Mouse (Mus musculus) adrenal gland (tissue): Measurements from ENCODE around the gene Serping1.
"Not testable (repeated sequence)": the region's sequence is repeated elsewhere in the genome, so short reads cannot be mapped to it uniquely, and the experiment has no call there.

Experiments used
- intact Hi-C: fragments of 180-260 bp; cut with DNase I; formaldehyde crosslinking; loops from one replicate; pipeline ENCODE4 v1.15.1; 2025
- long read RNA-seq, 2 experiments: library from polyadenylated mRNA; unstranded; transcript quantifications; one replicate each; pipeline ENCODE4 v2.0.0; 2020; ENCODE audit warnings: borderline replicate concordance in 1 of 2; ENCODE audit not compliant: insufficient replicate concordance in 1 of 2

Serping1 gene
- long read RNA-seq, experiment 1, transcript Serping1-201 (8 exons, 1,768 nt): major isoform, 15 of 176 reads
- long read RNA-seq, experiment 1, partial matches to known transcripts: 156 of 176 reads
- long read RNA-seq, experiment 1, other reads (novel, unspliced or antisense): 5 of 176 reads
- long read RNA-seq, experiment 2, transcript Serping1-201 (8 exons, 1,768 nt): major isoform, 18 of 253 reads
- long read RNA-seq, experiment 2, partial matches to known transcripts: 227 of 253 reads
- long read RNA-seq, experiment 2, other reads (novel, unspliced or antisense): 8 of 253 reads

DNA sequence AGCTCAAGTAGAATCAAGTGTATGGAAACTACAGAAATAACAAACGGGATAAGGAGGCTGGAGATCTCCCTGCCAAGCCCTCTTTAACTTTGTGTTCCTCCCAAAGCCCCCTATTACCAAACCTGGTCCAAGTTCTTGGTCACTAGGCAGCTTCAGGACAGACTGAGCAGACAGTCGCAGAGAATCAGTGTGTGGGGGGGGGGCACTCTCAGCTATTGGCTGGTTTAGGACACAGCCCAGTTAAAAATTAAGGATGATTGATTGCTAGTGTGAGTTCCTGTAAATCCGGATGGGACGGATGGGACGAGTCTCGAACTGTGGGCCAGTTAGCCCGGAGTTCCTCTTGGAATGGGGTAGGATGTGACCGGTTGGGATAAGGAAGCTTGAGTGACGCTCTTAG is at the start of gene Serping1:
TSS of gene Serping1 (minus strand) at position 204 of the 400 bp plus-strand sequence.
- intact Hi-C loops: no loop called here

DNA sequence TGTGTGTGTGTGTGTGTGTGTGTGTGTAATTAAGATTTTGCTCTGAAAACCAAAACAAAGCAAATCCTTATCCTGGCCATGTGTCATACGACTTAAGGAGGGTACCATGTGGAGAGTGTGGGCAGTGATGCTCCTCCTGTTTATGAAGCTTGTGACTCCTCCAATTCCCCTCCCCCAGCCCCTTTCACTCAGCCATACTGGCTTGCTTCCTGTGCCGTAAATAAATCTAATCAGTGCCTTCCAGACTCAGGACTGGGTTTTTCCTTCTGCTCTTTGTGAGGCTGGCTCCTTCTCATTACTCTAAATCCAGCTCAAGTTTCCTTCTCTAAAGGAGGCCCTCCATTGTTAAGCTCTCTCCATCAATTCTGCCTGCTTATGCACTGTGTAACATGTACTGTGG is 48.0 kb upstream of the Serping1 start:
- intact Hi-C loops: no loop called here

DNA sequence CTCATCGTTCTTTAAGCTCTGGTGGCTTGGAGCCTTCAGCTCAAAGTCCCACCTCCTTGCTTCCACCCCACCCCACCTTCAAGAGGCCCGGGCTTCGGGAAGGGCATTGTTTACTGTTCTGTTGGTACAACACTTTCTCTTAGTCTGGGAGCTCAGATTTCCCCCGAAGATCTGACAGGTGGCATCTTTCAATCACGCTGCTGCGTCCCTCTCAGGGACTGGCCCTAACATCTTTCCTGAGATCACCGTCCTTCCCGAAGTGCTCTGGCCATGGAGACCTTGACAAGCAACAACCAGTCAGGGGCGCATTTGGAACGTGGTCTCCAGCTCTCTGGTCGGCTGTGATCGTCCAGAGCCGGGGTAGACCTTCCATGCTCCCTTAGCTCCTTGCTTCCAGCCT is 47.3 kb upstream of the Serping1 start, which contains the start of gene Smtnl1:
TSS of gene Smtnl1 (minus strand) at position 101 of the 400 bp plus-strand sequence.
- intact Hi-C loops: no loop called here

DNA sequence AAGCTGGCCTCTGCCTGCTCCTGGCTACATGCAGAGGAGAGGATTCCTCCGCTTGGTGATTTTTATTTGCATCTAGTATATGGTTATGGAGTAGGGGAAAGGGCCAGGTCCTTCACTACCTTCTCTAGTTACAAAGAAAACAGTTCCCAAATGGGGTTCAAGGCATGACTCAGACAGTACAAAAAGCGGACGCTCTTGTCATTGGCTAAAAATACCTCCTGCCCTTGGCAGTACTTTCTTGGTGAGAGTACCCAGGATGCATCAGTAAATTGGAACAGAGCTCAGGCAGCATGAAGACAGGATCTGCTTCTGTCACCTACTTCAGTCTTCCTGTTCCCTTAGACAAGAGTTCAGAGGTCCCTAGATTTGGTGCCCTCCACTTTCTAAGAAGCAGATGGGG is 44.6 kb upstream of the Serping1 start:
- intact Hi-C loops: no loop called here

DNA sequence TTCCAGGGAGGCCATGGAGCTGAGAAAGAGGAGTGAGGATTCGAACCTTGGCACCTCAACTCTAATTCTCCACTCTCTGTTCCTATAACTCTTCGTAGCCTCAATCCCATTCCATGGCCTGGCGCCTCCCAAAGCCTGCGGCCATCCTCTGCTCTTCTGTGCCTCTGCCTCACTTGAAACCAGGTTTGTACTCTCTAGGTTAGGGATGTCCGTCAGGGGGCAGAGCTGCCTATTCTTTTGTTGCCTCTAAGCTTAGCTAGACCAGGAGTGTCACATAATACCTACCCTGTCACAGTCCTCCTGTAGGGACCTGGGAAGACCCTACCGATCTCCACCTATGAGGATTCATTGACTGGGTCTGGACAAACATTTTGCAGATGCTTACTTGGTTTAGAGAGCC is 37.4 kb upstream of the Serping1 start:
- intact Hi-C loops: no loop called here

DNA sequence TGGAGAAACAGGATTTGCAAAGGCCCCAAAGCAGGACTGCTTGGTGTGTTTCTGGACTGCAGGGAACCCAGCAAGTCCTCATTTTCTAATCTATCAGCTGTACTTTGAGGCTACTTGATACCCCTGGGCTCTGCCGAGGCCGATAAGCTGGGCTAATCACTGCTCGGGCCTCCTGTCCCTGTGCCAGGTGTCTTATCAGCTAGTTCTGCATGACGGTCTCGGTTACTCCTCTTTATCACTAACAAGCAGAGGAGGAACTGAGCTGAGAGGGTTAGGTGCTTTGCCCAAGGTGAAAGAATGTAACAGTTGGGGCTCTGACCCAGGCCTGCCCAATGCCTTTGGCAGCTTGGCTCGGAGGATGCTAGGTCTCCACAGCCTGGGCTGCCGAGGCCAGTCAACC is 36.6 kb upstream of the Serping1 start:
- intact Hi-C loops: no loop called here

DNA sequence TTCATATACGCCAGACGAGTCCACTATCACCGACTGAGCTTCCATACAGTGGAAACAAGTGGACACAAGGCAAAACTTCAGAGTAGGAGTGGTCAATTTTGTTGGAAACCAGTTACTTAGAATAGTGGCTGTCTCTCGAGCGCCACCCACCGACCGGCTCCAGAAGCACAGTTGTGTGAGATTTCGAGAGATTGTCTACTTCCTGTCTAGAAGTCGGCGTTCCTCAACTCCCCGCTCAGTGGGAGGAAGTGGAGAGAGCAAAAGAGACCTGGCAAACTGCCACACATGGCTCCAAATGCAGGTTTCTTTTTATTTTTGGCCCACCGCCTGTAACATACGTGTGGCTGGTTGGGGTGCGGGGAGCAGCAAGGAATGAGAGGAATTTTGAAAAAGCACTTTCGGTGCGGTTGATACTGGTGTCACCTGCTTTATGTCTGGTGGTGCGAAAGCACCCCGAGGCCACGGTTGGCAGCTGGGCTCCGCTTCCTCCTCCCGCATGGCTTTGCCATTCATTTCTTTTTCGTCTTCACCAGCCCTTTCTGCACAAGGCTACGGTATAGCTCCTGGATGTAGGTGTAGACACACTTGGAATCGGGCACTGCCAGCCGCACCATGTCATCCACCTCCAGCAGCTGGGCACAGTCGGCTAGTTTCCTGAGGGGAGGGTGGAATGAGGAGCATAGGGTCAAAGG is 35.8 kb upstream of the Serping1 start:
- intact Hi-C loops: no loop called here

DNA sequence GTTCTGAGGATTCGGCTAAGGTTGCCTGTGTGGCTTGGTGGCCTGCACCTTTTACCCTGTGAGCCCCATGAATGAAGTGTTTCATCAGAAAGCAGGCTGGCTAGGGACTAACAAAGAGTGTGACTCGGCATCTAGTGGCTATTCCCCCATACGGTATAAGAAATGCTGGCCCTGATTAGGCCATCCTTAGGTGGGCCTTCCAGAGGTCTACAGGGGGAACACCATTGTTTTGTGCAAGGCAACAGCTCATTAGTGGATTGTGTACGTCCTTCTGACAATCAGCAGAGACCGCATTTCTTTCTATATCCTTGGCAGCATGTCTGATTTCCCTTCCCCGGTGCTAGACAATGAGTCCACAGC is 35.3 kb upstream of the Serping1 start:
- intact Hi-C loops: no loop called here

DNA sequence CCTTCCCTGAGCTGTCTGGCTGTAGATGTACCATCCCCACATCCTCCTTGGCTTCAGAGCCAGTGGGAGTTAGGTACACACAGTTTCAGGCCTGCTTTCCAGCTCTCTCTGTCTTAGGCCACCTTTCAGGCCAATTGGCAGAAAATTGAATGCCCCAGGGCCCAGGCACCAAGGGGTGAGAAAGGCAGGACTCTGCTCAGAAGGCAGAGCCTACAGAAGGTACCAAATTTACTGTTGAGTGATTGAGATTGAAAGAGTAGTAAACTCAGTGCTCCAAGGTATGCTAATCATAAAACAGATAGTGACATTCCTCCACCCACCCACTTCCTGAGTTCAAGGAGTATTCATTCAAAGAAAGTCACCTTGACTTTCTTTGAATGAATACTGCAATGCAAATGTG is 34.1 kb upstream of the Serping1 start:
- intact Hi-C loops: no loop called here

DNA sequence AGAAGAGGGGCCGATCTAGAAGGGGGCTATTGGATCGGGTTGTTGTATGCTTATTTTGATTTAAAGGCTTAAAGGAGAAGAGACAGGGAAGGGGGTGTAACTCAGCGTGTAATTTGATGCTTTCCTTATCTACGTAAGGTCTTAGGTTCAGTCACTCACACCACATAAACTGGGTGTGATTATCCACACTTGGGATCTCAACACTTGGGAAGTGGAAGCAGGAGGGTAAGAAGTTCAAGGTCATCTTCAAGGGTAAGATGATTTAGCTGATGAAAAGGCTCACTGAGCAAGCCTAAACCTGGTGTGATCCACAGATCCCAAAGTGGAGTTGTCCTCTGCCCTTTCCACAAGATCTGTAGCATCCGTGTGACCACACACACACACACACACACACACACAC is 31.3 kb upstream of the Serping1 start:
- intact Hi-C loops: no loop called here

DNA sequence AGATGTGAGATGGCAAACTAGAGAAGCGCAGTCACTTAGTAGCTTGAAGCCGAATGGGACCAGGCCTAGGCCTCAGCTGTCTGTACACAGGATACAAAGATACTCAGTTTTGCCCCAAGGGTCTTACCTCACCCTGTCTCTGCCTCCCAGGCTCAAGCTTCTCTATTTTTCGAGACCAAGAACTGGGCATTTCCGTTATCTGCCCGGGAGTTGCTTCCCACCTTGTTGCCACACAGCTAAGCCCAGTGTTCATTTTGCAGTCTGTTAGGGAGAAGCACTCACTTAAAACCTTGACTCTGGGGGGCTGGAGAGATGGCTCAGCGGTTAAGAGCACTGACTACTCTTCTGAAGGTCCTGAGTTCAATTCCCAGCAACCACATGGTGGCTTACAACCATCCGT is 28.7 kb upstream of the Serping1 start:
- intact Hi-C loops: no loop called here

DNA sequence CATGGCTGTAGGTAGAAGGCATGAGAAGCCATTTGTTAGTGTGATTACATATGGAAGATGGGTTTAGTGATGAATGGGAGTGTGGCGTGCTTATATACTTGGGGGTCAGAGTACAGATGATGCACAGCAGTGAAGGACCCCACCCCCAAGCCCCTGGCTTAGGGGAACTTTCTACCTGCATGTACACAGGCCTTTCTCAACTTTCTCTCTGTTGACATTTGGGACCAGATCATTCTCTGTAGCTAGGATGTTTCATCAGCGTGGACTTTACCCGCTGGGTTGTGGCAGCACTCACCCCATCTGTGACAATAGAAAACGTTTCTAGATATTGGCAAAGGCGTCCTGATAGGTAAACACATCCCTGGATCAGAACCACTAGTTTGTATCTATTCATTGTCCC is 26.0 kb upstream of the Serping1 start:
- intact Hi-C loops: not testable (repeated sequence)

DNA sequence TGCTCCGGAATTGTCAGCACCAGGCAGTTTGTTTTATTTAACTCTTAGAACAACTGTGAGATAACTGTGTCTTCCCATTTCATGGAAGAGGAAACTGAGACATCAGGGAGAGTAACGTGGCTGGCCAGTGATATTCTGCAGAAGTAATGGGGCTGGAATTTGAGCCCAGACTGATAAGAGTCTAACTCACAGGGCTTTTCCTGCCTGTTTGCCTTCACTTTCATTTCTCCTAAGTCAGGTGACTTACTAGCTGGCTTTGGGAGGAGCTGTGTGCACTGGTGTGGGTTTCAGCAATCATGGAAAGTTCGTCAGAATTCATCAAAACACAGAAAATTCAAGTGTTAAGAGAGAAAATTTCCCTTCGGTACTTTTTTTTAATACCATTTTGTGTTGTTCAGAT is 25.1 kb upstream of the Serping1 start:
- intact Hi-C loops: no loop called here

DNA sequence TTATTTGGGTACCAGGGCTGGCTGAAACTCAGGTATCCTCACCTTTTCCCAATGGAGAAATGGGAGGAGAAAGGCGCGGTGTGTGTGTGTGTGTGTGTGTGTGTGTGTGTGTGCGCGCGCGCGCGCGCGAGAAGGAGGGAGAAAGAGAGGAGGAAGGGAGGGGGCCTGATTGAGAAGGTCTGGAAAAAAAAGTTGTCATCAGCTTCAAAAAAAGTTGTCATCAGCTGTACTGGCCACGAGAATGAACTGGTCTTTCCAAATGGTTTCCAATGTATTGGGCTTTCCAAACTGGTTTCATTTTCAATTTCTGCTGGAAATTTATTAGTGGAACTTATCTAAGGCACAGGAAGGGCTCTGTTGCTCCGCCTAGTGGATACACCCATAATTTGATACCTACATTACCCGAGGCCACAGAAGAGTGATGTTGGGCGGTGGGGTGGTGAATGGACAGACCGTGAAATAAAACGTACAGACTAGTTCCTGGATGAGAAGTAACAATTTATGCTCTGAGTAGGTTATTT is 23.9 kb upstream of the Serping1 start:
- intact Hi-C loops: no loop called here

DNA sequence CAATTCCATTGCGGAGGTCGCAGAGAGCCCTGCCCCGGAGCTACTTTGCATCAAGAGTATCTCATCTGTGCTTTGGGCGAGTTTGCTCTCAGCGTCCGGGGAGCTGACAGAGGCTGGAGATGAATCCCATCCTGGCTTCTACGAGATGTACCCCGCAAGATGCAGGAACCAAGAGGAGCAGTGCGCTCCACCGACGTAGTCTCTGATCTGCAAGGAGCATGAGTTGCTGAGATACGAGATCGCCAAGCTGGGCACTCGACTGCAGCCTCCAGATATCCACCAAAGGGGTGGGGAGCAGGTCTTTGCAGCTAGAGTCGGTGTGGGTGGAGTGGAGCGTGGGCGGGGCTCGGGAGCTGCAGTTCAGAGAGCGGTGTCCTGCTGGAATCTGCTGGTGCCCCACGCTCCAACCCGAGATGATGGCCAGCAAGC is 23.3 kb upstream of the Serping1 start, which contains the start of gene Ube2l6:
TSS of gene Ube2l6 (plus strand) at position 336 of the 429 bp plus-strand sequence.
- intact Hi-C loops: no loop called here

DNA sequence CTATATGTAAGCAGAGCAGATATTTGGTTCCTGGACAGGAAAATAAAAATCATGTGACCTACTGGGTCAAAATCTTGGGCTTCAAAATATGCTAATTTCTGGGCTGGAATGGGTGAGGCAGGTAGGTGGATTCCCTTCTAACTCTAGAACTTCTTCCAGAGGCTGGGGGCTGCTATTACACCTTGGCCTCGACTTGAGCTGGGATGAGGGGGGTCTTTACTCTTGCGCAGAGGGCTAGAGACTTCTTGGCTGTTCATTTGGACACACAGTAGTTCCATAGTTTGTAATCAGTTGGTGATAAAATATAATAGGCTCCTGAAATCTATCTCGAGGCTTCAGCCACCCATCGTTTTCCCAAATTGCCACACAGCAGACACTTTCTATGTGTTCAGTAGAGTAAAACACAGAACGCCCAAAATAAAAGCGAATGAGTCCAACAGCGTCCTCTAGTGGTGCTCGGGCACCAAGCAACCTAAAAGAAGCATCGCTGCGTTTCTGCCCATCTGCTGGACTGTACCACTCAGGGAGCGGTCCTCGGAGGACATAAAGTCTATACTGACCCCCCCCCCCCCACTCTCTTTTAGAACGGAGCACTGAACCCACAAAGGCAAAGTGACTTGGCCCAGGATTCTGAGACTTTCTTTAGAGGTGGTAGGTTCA is 22.7 kb upstream of the Serping1 start:
- intact Hi-C loops: no loop called here

DNA sequence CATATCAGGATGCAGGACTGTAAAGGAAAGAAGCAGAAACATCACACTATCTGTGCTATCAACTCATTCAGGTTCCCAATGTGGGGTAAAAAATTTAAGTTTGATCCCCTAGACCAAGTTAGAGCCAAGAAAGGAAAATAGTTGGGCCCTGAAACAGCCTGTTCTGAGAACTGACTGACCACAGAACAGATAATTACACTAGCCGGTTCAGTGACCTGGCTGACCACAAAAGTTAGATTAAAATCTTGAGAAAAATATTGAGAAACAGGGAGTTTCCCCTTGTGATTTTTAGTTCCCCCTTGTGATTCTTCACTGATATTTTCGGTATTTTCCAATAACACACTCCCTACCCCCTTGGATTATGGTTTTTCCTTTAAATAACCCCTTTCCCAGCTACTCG is 18.6 kb upstream of the Serping1 start:
- intact Hi-C loops: loop anchor here (5.0 kb wide), 1 partner anchor 52 kb away; the partner anchor contains the start of gene Gm19426

DNA sequence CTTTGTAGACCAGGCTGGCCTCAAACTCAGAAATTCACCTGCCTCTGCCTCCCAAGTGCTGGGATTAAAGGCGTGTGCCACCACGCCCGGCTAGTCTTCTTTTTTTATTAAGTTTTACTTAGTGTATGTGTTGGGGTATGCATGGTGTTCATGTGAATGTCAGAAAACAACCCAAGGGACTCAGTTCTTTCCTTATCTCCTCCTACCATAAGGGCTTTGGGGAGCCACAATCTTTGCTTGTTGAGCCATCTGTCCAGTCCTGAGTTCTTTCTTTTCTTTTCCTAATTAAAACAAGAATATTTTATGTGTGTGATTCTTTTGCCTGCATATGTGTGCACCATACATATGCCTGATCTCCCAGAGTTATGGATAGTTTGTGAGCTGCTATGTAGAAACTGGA is 17.9 kb upstream of the Serping1 start:
- intact Hi-C loops: loop anchor here (5.0 kb wide), 1 partner anchor 51 kb away; the partner anchor contains the start of gene Gm19426

DNA sequence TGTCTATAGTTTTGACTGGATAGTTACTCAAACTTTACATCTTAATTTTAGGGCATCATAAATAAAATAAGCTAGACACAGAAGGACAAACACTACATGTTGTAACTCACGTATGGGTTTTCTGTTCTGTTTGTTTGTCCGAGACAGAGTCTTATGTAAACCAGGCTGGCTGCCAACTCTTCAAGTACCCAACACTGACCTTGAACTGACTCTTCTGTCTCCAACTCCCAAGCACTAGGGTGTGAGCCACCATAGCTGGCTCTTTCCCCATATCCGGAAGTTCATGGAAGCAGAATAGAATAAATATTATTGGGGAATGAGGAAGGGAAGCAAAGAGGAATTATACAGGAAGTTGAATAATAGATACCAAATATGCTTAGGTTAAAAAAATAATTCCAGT is 17.3 kb upstream of the Serping1 start:
- intact Hi-C loops: loop anchor here (5.0 kb wide), 1 partner anchor 50 kb away; the partner anchor contains the start of gene Gm19426

DNA sequence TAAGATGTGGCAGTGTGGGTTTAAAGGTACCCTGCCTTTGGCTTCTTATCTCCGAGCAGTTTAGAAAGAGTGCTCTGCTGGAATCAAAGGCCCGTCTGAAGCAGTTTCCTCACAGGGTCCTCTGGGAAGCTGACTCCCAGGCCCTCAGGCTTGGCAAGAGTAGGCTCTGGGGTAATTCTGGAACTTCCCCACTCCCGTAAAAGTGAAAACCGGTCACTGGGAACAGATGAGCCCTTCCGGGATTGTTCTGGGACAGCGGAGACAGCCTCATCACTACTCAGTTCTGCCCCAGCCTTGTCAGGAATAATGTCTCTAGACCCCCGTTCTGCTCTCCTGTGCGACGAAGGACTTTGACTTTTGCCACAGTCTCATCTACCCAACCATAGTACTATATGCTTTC is 15.2 kb upstream of the Serping1 start:
- intact Hi-C loops: loop anchor here (5.0 kb wide), 1 partner anchor 48 kb away; the partner anchor contains the start of gene Gm19426

DNA sequence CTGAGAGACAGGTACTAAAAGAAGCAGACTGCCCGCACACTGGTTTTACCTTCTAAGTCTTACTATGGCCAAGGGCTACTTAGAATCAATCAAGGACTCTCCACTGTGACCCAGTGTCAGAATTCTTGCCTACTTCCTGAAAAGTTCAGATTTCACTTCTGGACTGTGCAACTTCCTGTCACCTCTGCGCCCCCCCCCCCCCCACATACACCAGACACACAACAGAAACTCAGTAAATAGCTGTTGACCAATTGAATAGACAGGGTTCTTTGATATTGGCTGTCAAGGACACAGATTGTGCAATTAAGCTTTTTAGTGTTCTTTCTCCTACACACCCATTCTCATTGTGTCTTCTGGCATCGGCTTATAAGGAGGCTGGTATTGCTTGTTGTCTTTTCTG is 13.1 kb upstream of the Serping1 start:
- intact Hi-C loops: no loop called here
